Mouse (Mus musculus) G1E (cell line): Measurements from ENCODE around the gene Bbox1.

Experiments used
- CTCF ChIP-seq: IDR thresholded peaks from 2 replicates; pipeline ENCODE4 v1.5.1; 2012; ENCODE audit warnings: low read depth, low read length, inconsistent platforms, mixed read lengths
- GATA1 ChIP-seq: IDR thresholded peaks from 2 replicates; pipeline ENCODE4 v1.6.1; 2012; ENCODE audit warnings: borderline replicate concordance, low read length, inconsistent platforms, mixed read lengths
- GATA2 ChIP-seq: IDR thresholded peaks from 2 replicates; pipeline ENCODE4 v1.6.1; 2012; ENCODE audit warnings: low read depth, low read length, inconsistent platforms, borderline replicate concordance
- POLR2AphosphoS5 ChIP-seq: IDR thresholded peaks from 2 replicates; pipeline ENCODE4 v1.6.1; 2012; ENCODE audit warnings: low read depth, low read length, inconsistent platforms; ENCODE audit not compliant: insufficient replicate concordance
- TAL1 ChIP-seq: conservative IDR thresholded peaks from 2 replicates; pipeline ENCODE4 v1.6.1; 2012; ENCODE audit warnings: low read depth, low read length, inconsistent platforms, mixed read lengths

DNA sequence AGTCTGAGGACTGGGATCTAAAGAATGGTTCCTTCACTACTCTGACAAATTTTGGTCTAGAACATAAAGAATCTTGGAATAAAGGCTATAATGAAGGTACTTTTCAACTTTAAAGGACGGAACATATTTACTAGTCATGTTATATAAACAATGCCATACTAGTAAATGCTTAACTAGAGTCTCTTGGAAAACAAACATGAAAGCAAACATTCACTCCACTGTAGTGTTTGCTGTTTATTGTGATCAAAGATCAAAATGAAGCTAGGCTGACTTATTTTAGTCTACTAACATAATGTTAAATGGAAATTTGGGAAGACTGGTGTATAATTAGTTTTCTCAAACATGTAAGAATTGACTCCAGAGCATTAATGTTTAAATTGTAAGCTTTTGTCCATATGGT, 4.9 kb upstream of the Bbox1 start:
- TF ChIP-seq CTCF (no peak), GATA1 (no peak), POLR2AphosphoS5 (no peak), GATA2 (no peak), TAL1 (no peak)
